Mouse (Mus musculus): Measurements from ENCODE around the gene Bnc1. TPM values are rescaled to one million over a fixed set of nuclear protein-coding genes. Genes with fewer than 3 reads are reported as not detected.
A peak's percentile ranks its signal among the peaks of the same experiment; 100 is the strongest.

Bnc1 gene
- polyA plus RNA-seq, 1 experiment from 2014 or later, result 0.36 TPM

- no peaks in the 10 kb centered on the region for H3K9me3 ChIP-seq (replicated peaks)
- no peaks in the 10 kb centered on the region for H3K36me3 ChIP-seq (replicated peaks)
- WGBS (ENCODE audit: insufficient replicate concordance), result 64% methylated on average over 2 of the region's 2 CpGs
- H3K27me3 ChIP-seq, result peaks cover 5% of the 10 kb centered on the region; the same call in 1 of the 2 replicates
- no peak overlapping the region for H3K9ac ChIP-seq
- H3K4me3 ChIP-seq (replicated peaks), result no peak overlapping the region
- H3K4me2 ChIP-seq, result no peak overlapping the region
- no peaks in the 10 kb centered on the region for H3K4me1 ChIP-seq (replicated peaks)
- ATAC-seq (ENCODE audit: insufficient read depth), result no peak
- no peak overlapping the region for H3K27ac ChIP-seq (replicated peaks)
Observed at GRCm38 (mm10) chr7:82007151-82007550, 15.1 kb upstream of the Bnc1 start.

DNA sequence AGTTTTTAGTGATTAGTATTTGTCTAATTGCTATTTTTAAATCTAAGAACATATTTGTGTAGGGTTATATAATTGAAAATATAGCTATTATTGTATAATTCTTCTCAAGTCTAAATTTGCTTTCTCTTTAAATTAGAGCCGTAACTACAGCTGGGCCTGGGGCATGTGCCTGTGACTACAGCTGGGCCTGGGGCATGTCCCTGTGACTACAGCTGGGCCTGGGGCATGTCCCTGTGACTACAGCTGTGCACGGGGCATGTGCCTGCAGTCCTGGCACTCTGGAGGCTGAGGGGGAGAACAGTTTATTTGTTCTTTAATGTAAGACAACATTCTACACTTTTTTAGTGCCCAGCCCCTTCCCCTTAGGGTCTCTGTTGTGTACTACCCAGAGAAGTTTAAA, 12.1 kb upstream of the Bnc1 start:
- no peak overlapping the region for H3K9ac ChIP-seq
- WGBS (ENCODE audit: insufficient replicate concordance), result 59% methylated on average over 2 of the region's 2 CpGs
- H3K4me2 ChIP-seq, result no peak overlapping the region
- H3K27ac ChIP-seq (replicated peaks), result no peak overlapping the region
- no peaks in the 10 kb centered on the region for H3K36me3 ChIP-seq (replicated peaks)
- H3K27me3 ChIP-seq, result peaks cover 6% of the 10 kb centered on the region
- no peak overlapping the region for H3K4me3 ChIP-seq (replicated peaks)
- H3K9me3 ChIP-seq (replicated peaks), result no peaks in the 10 kb centered on the region
- no peaks in the 10 kb centered on the region for H3K4me1 ChIP-seq (replicated peaks)
- ATAC-seq (ENCODE audit: insufficient read depth), result no peak

- Histone ChIP-seq H3K27ac (replicated peaks) (no peak overlapping the region), H3K9me3 (replicated peaks) (no peaks in the 10 kb centered on the region), H3K27me3 (peaks cover 37% of the 10 kb centered on the region), H3K4me2 (no peak overlapping the region), H3K36me3 (replicated peaks) (no peaks in the 10 kb centered on the region), H3K4me1 (replicated peaks) (no peaks in the 10 kb centered on the region), H3K9ac (no peak overlapping the region), H3K4me3 (replicated peaks) (no peak overlapping the region)
- no peak for ATAC-seq (ENCODE audit: insufficient read depth)
- WGBS (ENCODE audit: insufficient replicate concordance), result 50% methylated on average over 2 of the region's 2 CpGs
Observed at GRCm38 (mm10) chr7:81999816-82000215, 7.7 kb upstream of the Bnc1 start.

- Histone ChIP-seq H3K27me3 (peaks cover 41% of the 10 kb centered on the region), H3K9ac (no peak overlapping the region), H3K27ac (replicated peaks) (no peak overlapping the region), H3K36me3 (replicated peaks) (no peaks in the 10 kb centered on the region), H3K4me2 (no peak overlapping the region), H3K4me1 (replicated peaks) (no peaks in the 10 kb centered on the region), H3K4me3 (replicated peaks) (no peak overlapping the region), H3K9me3 (replicated peaks) (no peaks in the 10 kb centered on the region)
- no peak for ATAC-seq (ENCODE audit: insufficient read depth)
- WGBS (ENCODE audit: insufficient replicate concordance), result 48% methylated on average over 7 of the region's 7 CpGs
Observed at GRCm38 (mm10) chr7:81999372-81999771, 7.3 kb upstream of the Bnc1 start.

- Histone ChIP-seq H3K36me3 (replicated peaks) (no peaks in the 10 kb centered on the region), H3K4me2 (no peak overlapping the region), H3K27me3 (peaks cover 69% of the 10 kb centered on the region), H3K4me3 (replicated peaks) (no peak overlapping the region), H3K27ac (replicated peaks) (no peak overlapping the region), H3K9ac (no peak overlapping the region), H3K4me1 (replicated peaks) (no peaks in the 10 kb centered on the region; the same call in 1 of the 2 replicates), H3K9me3 (replicated peaks) (no peaks in the 10 kb centered on the region)
- WGBS (ENCODE audit: insufficient replicate concordance), result 16% methylated on average over 9 of the region's 9 CpGs
- ATAC-seq (ENCODE audit: insufficient read depth), result no peak
Observed at GRCm38 (mm10) chr7:81995975-81996374, 3.9 kb upstream of the Bnc1 start.

- H3K36me3 ChIP-seq (replicated peaks), result no peaks in the 10 kb centered on the region
- no peak overlapping the region for H3K4me2 ChIP-seq
- H3K27me3 ChIP-seq, result peaks cover 76% of the 10 kb centered on the region
- ATAC-seq (ENCODE audit: insufficient read depth), result no peak
- H3K4me3 ChIP-seq (replicated peaks), result no peak overlapping the region
- no peaks in the 10 kb centered on the region; the same call in 1 of the 2 replicates for H3K4me1 ChIP-seq (replicated peaks)
- no peak overlapping the region for H3K9ac ChIP-seq
- H3K27ac ChIP-seq (replicated peaks), result no peak overlapping the region
- 46% methylated on average over 6 of the region's 6 CpGs for WGBS (ENCODE audit: insufficient replicate concordance)
- H3K9me3 ChIP-seq (replicated peaks), result no peaks in the 10 kb centered on the region
Observed at GRCm38 (mm10) chr7:81995126-81995525, 3.0 kb upstream of the Bnc1 start.

- ATAC-seq (ENCODE audit: insufficient read depth), result no peak
- H3K4me2 ChIP-seq, result no peak overlapping the region
- no peak overlapping the region for H3K9ac ChIP-seq
- WGBS (ENCODE audit: insufficient replicate concordance), result 25% methylated on average over 7 of the region's 7 CpGs
- H3K4me3 ChIP-seq (replicated peaks), result no peak overlapping the region
- no peaks in the 10 kb centered on the region for H3K9me3 ChIP-seq (replicated peaks)
- no peaks in the 10 kb centered on the region for H3K36me3 ChIP-seq (replicated peaks)
- no peaks in the 10 kb centered on the region; the same call in 1 of the 2 replicates for H3K4me1 ChIP-seq (replicated peaks)
- peaks cover 86% of the 10 kb centered on the region for H3K27me3 ChIP-seq
- H3K27ac ChIP-seq (replicated peaks), result no peak overlapping the region
Observed at GRCm38 (mm10) chr7:81993140-81993539, 1.0 kb upstream of the Bnc1 start.

GRCm38 (mm10) chr7:81991611-81992061, 456 bp downstream of the Bnc1 start:
- WGBS (ENCODE audit: insufficient replicate concordance), result 1% methylated on average over 36 of the region's 36 CpGs
- H3K27ac ChIP-seq (replicated peaks), result no peak overlapping the region
- H3K9me3 ChIP-seq (replicated peaks), result no peaks in the 10 kb centered on the region
- peak overlapping the region; percentile 51 for H3K4me2 ChIP-seq
- peaks cover 85% of the 10 kb centered on the region for H3K27me3 ChIP-seq
- H3K36me3 ChIP-seq (replicated peaks), result no peaks in the 10 kb centered on the region
- H3K4me1 ChIP-seq (replicated peaks), result no peaks in the 10 kb centered on the region; the same call in 1 of the 2 replicates
- peak overlapping the region; percentile 33 for H3K4me3 ChIP-seq (replicated peaks)
- H3K9ac ChIP-seq, result no peak overlapping the region
- ATAC-seq (ENCODE audit: insufficient read depth), result no peak

DNA sequence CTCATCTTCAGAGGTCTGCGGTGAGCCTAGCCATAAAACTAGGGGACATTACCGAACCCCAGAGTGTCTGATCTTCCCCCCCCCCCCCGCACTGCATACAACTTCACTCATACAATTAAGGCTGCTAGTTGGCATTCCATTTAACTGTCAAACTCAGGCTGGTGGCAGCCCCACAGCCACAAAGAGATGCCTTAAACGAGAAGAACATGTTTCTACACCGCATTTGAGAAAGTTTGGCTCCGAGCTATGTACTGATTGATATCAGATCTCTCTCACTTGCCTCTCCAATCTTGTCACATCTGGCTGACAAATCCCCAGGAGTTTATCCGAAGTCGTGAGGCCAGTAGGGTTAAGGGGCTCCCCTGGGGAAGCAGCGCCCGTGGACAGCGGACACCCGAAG, 976 bp downstream of the Bnc1 start:
- WGBS (ENCODE audit: insufficient replicate concordance), result 4% methylated on average over 12 of the region's 12 CpGs
- H3K4me3 ChIP-seq (replicated peaks), result no peak overlapping the region

DNA sequence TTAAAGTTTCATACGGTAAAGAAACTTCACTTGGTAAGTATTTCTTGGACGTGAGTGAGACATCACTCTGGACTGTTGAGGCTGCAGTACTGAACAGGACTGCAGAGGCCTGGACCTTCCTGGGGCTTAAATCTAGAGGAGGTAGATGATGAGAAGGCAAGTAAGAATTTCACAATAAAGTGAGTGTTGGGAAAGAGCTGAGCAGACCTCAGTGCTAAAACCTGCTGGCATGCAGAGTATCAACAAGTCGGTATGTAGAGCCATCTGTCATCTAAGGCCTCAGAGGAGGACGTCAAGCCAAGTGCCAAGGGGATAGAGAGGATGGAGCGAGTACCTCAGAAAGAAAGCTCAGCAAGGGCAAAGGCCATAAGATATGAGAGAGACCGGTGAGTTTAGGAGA, 8.4 kb downstream of the Bnc1 start:
- Histone ChIP-seq H3K27me3 (peaks cover 15% of the 10 kb centered on the region), H3K9ac (no peak overlapping the region), H3K4me1 (replicated peaks) (no peaks in the 10 kb centered on the region), H3K4me3 (replicated peaks) (no peak overlapping the region), H3K27ac (replicated peaks) (no peak overlapping the region), H3K9me3 (replicated peaks) (no peaks in the 10 kb centered on the region), H3K36me3 (replicated peaks) (no peaks in the 10 kb centered on the region), H3K4me2 (no peak overlapping the region)
- no peak for ATAC-seq (ENCODE audit: insufficient read depth)
- WGBS (ENCODE audit: insufficient replicate concordance), result 57% methylated on average over 6 of the region's 6 CpGs

More for the DNA sequence above, 976 bp downstream of the Bnc1 start:
- peaks cover 85% of the 10 kb centered on the region for H3K27me3 ChIP-seq
- H3K27ac ChIP-seq (replicated peaks), result no peak overlapping the region
- H3K36me3 ChIP-seq (replicated peaks), result no peaks in the 10 kb centered on the region
- H3K4me1 ChIP-seq (replicated peaks), result no peaks in the 10 kb centered on the region; the same call in 1 of the 2 replicates
- ATAC-seq (ENCODE audit: insufficient read depth), result no peak
- H3K4me2 ChIP-seq, result no peak overlapping the region
- H3K9ac ChIP-seq, result no peak overlapping the region
- no peaks in the 10 kb centered on the region for H3K9me3 ChIP-seq (replicated peaks)

DNA sequence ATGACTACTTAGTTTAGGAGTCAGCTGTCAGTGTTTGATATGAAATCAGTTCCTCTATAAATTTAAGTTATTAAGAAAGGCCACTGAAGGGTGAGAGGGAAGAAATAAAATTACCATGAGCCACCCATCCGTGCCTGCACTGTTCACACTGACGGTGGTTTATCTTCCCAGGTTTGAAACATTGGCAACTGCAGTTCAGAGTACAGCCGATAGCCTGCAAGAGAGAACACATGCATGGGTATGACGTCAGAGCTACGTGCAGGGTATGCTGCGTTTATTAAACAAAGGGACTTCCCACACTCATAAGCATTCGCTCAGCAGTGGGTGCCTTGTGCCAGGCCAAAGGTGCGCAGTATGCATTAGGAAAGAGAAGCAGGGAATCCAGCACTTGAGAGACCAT, 13.8 kb downstream of the Bnc1 start:
- H3K27ac ChIP-seq (replicated peaks), result no peak overlapping the region
- no peaks in the 10 kb centered on the region for H3K36me3 ChIP-seq (replicated peaks)
- H3K9me3 ChIP-seq (replicated peaks), result no peaks in the 10 kb centered on the region
- H3K27me3 ChIP-seq, result no peaks in the 10 kb centered on the region
- ATAC-seq (ENCODE audit: insufficient read depth), result no peak
- no peaks in the 10 kb centered on the region for H3K4me1 ChIP-seq (replicated peaks)
- no peak overlapping the region for H3K4me2 ChIP-seq
- no peak overlapping the region for H3K9ac ChIP-seq
- H3K4me3 ChIP-seq (replicated peaks), result no peak overlapping the region
- WGBS (ENCODE audit: insufficient replicate concordance), result 66% methylated on average over 8 of the region's 8 CpGs

GRCm38 (mm10) chr7:81974616-81975015, 17.5 kb downstream of the Bnc1 start:
- H3K27me3 ChIP-seq, result no peaks in the 10 kb centered on the region
- H3K9ac ChIP-seq, result no peak overlapping the region
- H3K9me3 ChIP-seq (replicated peaks), result no peaks in the 10 kb centered on the region
- WGBS (ENCODE audit: insufficient replicate concordance), result 66% methylated on average over 10 of the region's 10 CpGs
- no peak overlapping the region for H3K4me2 ChIP-seq
- no peak overlapping the region for H3K4me3 ChIP-seq (replicated peaks)
- no peaks in the 10 kb centered on the region for H3K36me3 ChIP-seq (replicated peaks)
- H3K27ac ChIP-seq (replicated peaks), result no peak overlapping the region
- ATAC-seq (ENCODE audit: insufficient read depth), result no peak
- H3K4me1 ChIP-seq (replicated peaks), result no peaks in the 10 kb centered on the region

All from liver, embryonic 15.5 days (tissue).